Mouse (Mus musculus) midbrain, embryonic 12.5 days (tissue): ENCODE data around the gene Tmc4. TPM values are rescaled to one million over a fixed set of nuclear protein-coding genes. Genes with fewer than 3 reads are reported as not detected.

Experiments used
- ATAC-seq: fragments of 200-750 bp; cut with Nextera tagmentation; 2 replicates; pipeline ENCODE4 v1.8.0; 2017; ENCODE audit warnings: low read depth, moderate TSS enrichment, moderate library complexity; ENCODE audit not compliant: low FRiP score
- H3K27ac ChIP-seq: fragments of 300-500 bp; sonication (generic); replicated peaks from 2 replicates; pipeline ENCODE4 v1.5.1; 2016; ENCODE audit warnings: mild to moderate bottlenecking
- H3K27me3 ChIP-seq: fragments of 300-500 bp; sonication (generic); 2 replicates; pipeline ENCODE4 v1.6.1; 2016; ENCODE audit warnings: mild to moderate bottlenecking
- H3K36me3 ChIP-seq: fragments of 300-500 bp; sonication (generic); 2 replicates; pipeline ENCODE4 v1.6.1; 2016
- H3K4me1 ChIP-seq: fragments of 300-500 bp; sonication (generic); 2 replicates; pipeline ENCODE4 v1.6.1; 2016
- H3K4me2 ChIP-seq: fragments of 300-500 bp; sonication (generic); replicated peaks from 2 replicates; pipeline ENCODE4 v1.6.1; 2016; ENCODE audit warnings: mild to moderate bottlenecking, moderate library complexity
- H3K4me3 ChIP-seq: fragments of 300-500 bp; sonication (generic); 2 replicates; pipeline ENCODE4 v1.5.1; 2016; ENCODE audit warnings: mild to moderate bottlenecking
- H3K9ac ChIP-seq: fragments of 300-500 bp; sonication (generic); replicated peaks from 2 replicates; pipeline ENCODE4 v1.6.1; 2016; ENCODE audit warnings: mild to moderate bottlenecking, moderate library complexity
- H3K9me3 ChIP-seq: fragments of 300-500 bp; sonication (generic); 2 replicates; pipeline ENCODE4 v1.6.1; 2016; ENCODE audit warnings: mild to moderate bottlenecking
- WGBS: fragments of 180-500 bp; shearing (Covaris S2); methylation state at CpG from one replicate; pipeline ENCODE4 v1.1.7; 2016; 5-methylcytosine and 5-hydroxymethylcytosine counted together
- microRNA-seq: library from miRNA; unstranded; fragments of <30 nt; microRNA quantifications from one replicate; pipeline ENCODE4, GENCODE M21; 2017
- polyA plus RNA-seq: library from polyadenylated mRNA; unstranded; fragments of >200 nt; fragmentation: Nextera tagmentation; extraction: Ambion mirVana; gene quantifications from 2 replicates; pipeline ENCODE4 v1.2.1, GENCODE M21; 2016

Tmc4 gene
- polyA plus RNA-seq, 1 experiment from 2014 or later = 3.1 TPM

- H3K4me3 ChIP-seq = peak within 1 kb of the TSS; percentile 73
- peak within 1 kb of the TSS; percentile 84 for H3K9ac ChIP-seq
- no peaks in the 10 kb centered on the region for H3K27me3 ChIP-seq
- H3K4me2 ChIP-seq = peak within 1 kb of the TSS; percentile 70
- peaks cover 21% of the 10 kb centered on the region for H3K36me3 ChIP-seq
- H3K4me1 ChIP-seq = peaks cover 7% of the 10 kb centered on the region; the same call in 1 of the 2 replicates
- 1% methylated on average over 31 of the region's 32 CpGs for WGBS
- peak within 1 kb of the TSS; percentile 64 for H3K27ac ChIP-seq
- no peaks in the 10 kb centered on the region for H3K9me3 ChIP-seq
- ATAC-seq = peak; percentile 97
Measured at GRCm38 (mm10) chr7:3617242-3617995, 59.9 kb downstream of the Tmc4 start, which contains the start of gene Ndufa3. Gene Ndufa3 (plus strand): TSS chr7:3617373.

DNA sequence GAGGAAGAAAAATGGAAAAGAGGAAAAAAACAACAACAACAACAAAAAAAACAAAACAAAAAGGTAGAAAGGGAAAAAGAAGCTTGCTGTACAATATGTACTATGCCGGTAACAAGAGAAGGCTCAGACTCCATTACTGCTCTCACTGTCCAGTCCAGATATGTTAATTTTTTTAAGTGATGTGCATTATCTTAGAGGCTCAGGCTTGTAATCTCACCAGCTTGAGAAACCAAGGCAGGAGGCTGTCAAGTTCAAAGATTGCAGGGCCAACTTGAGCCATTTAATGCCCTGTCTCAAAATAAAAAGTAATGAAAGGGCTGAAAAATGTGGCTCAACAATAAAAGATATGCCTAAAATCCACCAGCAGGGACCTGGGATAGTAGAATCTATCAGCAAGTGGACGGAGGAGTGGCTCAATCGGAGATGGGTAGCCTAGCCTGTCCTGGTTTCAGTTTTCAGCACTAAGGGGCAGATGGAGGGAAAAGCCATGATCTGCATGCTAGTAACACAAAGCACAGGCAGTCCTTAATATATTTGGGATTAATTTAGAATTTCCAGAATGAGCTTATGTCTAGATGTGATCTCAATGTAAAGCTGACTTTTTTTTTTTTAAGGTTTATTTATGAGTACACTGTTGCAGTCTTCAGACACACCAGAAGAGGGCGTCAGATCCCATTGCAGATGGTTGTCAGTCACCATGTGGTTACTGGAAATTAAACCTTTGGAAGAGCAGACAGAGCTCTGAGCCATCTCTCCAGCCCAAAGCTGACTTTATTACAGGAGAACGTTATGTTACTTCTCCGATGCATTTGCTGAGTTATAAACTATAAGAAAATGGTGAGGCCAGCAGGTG is 60.7 kb downstream of the Tmc4 start:
- H3K4me1 ChIP-seq = peaks cover 7% of the 10 kb centered on the region; the same call in 1 of the 2 replicates
- peak; percentile 72 for ATAC-seq
- H3K4me2 ChIP-seq = peak overlapping the region; percentile 70
- no peaks in the 10 kb centered on the region for H3K9me3 ChIP-seq
- 46% methylated on average over 6 of the region's 6 CpGs for WGBS
- no peak overlapping the region for H3K9ac ChIP-seq
- peak overlapping the region; percentile 73 for H3K4me3 ChIP-seq
- no peaks in the 10 kb centered on the region for H3K27me3 ChIP-seq
- H3K36me3 ChIP-seq = peaks cover 21% of the 10 kb centered on the region
- H3K27ac ChIP-seq = no peak overlapping the region

GRCm38 (mm10) chr7:3616057-3616388 is 61.3 kb downstream of the Tmc4 start, which contains the start of gene Oscar:
Gene Oscar (minus strand): TSS chr7:3616157.
- no peak within 1 kb of the TSS for H3K9ac ChIP-seq
- no peak within 1 kb of the TSS for H3K27ac ChIP-seq
- H3K4me1 ChIP-seq = peaks cover 7% of the 10 kb centered on the region; the same call in 1 of the 2 replicates
- 83% methylated on average over 4 of the region's 4 CpGs for WGBS
- peak within 1 kb of the TSS; percentile 70; the same call in 1 of the 2 replicates for H3K4me2 ChIP-seq
- H3K36me3 ChIP-seq = peaks cover 20% of the 10 kb centered on the region
- no peaks in the 10 kb centered on the region for H3K9me3 ChIP-seq
- H3K27me3 ChIP-seq = no peaks in the 10 kb centered on the region
- no peak for ATAC-seq
- peak within 1 kb of the TSS; percentile 73 for H3K4me3 ChIP-seq

Small RNA genes within 50 kb of the gene (microRNA-seq; reads per million reads assigned to microRNA genes)
- gene Mir3572 = 2.3 reads per million, percentile 2 among the genes with 10 or more reads in this experiment

Other genes starting within 250 kb of the Tmc4 start
- gene Tarm1, start 174.9 kb downstream of the Tmc4 start, polyA plus RNA-seq = not detected in 2 replicates
- gene Oscar, start 61.4 kb downstream of the Tmc4 start, polyA plus RNA-seq = 0.22 TPM in 1 of 2 replicates, not detected in the other
- gene Ndufa3, start 60.2 kb downstream of the Tmc4 start, polyA plus RNA-seq = 341 and 342 TPM in 2 replicates
- gene Tfpt, start 47.6 kb downstream of the Tmc4 start, polyA plus RNA-seq = 29.9 and 37.1 TPM in 2 replicates
- 121 and 131 TPM in 2 replicates for gene Prpf31, start 47.6 kb downstream of the Tmc4 start, polyA plus RNA-seq
- gene Cnot3, start 32.3 kb downstream of the Tmc4 start, polyA plus RNA-seq = 59.5 and 67.5 TPM in 2 replicates
- 23.1 and 25.6 TPM in 2 replicates for gene Leng1, start 11.7 kb downstream of the Tmc4 start, polyA plus RNA-seq
- gene Tsen34, start 15.3 kb upstream of the Tmc4 start, polyA plus RNA-seq = 202 and 212 TPM in 2 replicates
- gene Mboat7, start 16.0 kb upstream of the Tmc4 start, polyA plus RNA-seq = 37.9 and 42.6 TPM in 2 replicates
- 1,015 and 1,051 TPM in 2 replicates for gene Rps9, start 26.4 kb upstream of the Tmc4 start, polyA plus RNA-seq
- 0.15 and 0.22 TPM in 2 replicates for gene Pirb, start 42.8 kb upstream of the Tmc4 start, polyA plus RNA-seq
- not detected in 2 replicates for gene Gm15448, start 148.1 kb upstream of the Tmc4 start, polyA plus RNA-seq
- not detected in 2 replicates for gene Pira2, start 167.5 kb upstream of the Tmc4 start, polyA plus RNA-seq
- not detected in 2 replicates for gene Gm14548, start 220.6 kb upstream of the Tmc4 start, polyA plus RNA-seq
- not detected in 2 replicates for gene Lilra6, start 237.9 kb upstream of the Tmc4 start, polyA plus RNA-seq